Mouse (Mus musculus) limb, embryonic 12.5 days (tissue): ENCODE data around the gene Tmem25. TPM values are rescaled to one million over a fixed set of nuclear protein-coding genes. Genes with fewer than 3 reads are reported as not detected.

Experiments
- ATAC-seq: fragments of 200-750 bp; cut with Nextera tagmentation; 2 replicates; pipeline ENCODE4 v1.8.0; 2017; ENCODE audit warnings: low read depth, moderate TSS enrichment; ENCODE audit not compliant: insufficient number of reproducible peaks, insufficient read depth, low FRiP score, low TSS enrichment
- H3K27ac ChIP-seq: fragments of 300-500 bp; sonication (generic); 2 replicates; pipeline ENCODE4 v1.5.1; 2016; ENCODE audit warnings: mild to moderate bottlenecking, moderate library complexity
- H3K27me3 ChIP-seq: fragments of 300-500 bp; sonication (generic); 2 replicates; pipeline ENCODE4 v1.6.1; 2016; ENCODE audit warnings: mild to moderate bottlenecking, moderate library complexity
- H3K36me3 ChIP-seq: fragments of 300-500 bp; sonication (generic); 2 replicates; pipeline ENCODE4 v1.6.1; 2016; ENCODE audit warnings: mild to moderate bottlenecking, moderate library complexity
- H3K4me1 ChIP-seq: fragments of 300-500 bp; sonication (generic); replicated peaks from 2 replicates; pipeline ENCODE4 v1.6.1; 2016
- H3K4me2 ChIP-seq: fragments of 300-500 bp; sonication (generic); 2 replicates; pipeline ENCODE4 v1.6.1; 2016; ENCODE audit warnings: mild to moderate bottlenecking, moderate library complexity
- H3K4me3 ChIP-seq: fragments of 300-500 bp; sonication (generic); replicated peaks from 2 replicates; pipeline ENCODE4 v1.5.1; 2016; ENCODE audit warnings: mild to moderate bottlenecking
- H3K9ac ChIP-seq: fragments of 300-500 bp; sonication (generic); replicated peaks from 2 replicates; pipeline ENCODE4 v1.6.1; 2016; ENCODE audit warnings: mild to moderate bottlenecking, moderate library complexity
- H3K9me3 ChIP-seq: fragments of 300-500 bp; sonication (generic); 2 replicates; pipeline ENCODE4 v1.6.1; 2016; ENCODE audit warnings: mild to moderate bottlenecking, moderate library complexity
- WGBS: fragments of 180-500 bp; shearing (Covaris S2); methylation state at CpG from one replicate; pipeline ENCODE4 v1.1.7; 2016; 5-methylcytosine and 5-hydroxymethylcytosine counted together
- polyA plus RNA-seq: library from polyadenylated mRNA; unstranded; fragments of >200 nt; fragmentation: Nextera tagmentation; extraction: Ambion mirVana; gene quantifications from 2 replicates; pipeline ENCODE4 v1.2.1, GENCODE M21; 2016

Tmem25 gene
- 3.6 and 3.7 TPM in 2 replicates for polyA plus RNA-seq

DNA sequence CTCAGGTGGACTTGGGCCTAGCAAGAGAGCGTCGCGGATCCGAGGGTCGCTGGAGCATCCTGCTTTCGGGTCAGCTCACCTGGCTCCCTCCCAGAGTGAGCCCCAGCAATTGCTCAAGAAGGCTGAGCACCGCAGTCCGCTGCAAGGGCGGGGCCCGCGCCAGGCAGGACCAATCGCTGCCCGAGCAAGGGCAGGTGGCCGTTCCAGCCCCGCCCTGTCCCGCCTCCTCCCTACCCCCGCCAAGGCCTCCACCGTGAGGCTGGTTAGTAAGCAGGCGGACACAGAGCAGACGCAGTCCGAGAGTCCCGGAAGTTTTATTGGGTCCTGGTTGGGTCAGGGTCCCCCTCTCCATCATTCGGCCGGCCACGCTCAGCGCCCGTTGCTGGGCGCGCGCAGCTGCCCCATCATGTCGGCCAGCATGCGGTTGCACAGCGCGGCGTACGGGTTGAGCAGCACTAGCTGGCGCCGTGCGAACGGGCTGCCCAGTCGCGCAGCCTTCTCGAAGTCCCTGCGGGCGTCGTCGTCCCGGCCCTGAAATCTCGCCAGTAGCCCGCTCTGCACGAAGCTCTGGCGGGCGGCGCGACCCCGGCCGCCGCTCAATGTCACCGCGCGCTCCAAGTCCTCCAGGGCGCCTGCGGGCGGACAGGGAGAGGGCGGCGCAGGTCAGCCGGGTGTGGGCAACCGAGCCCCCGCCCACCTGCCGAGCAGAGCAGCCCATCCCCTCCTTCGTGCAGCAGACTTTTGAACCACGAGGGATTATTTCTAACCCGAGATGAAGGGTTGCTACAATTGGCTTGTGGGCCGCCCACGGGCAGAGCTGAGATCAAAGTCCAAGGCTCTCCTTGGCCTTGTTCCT is at the start of gene Tmem25:
Gene Tmem25, minus strand, starts transcription at position 206 of the 856 bp plus-strand sequence.
- peak; percentile 92 for ATAC-seq
- WGBS: under 1% methylated on average over 74 of the region's 75 CpGs
- peak within 1 kb of the TSS; percentile 64; the same call in 1 of the 2 replicates for H3K27ac ChIP-seq
- peak within 1 kb of the TSS; percentile 65 for H3K4me3 ChIP-seq
- peak within 1 kb of the TSS; percentile 94 for H3K4me2 ChIP-seq
- H3K9ac ChIP-seq: peak within 1 kb of the TSS; percentile 70
- no peaks in the 10 kb centered on the region for H3K9me3 ChIP-seq
- peaks cover 12% of the 10 kb centered on the region; the same call in 1 of the 2 replicates for H3K4me1 ChIP-seq
- no peaks in the 10 kb centered on the region for H3K36me3 ChIP-seq
- peaks cover 44% of the 10 kb centered on the region for H3K27me3 ChIP-seq

DNA sequence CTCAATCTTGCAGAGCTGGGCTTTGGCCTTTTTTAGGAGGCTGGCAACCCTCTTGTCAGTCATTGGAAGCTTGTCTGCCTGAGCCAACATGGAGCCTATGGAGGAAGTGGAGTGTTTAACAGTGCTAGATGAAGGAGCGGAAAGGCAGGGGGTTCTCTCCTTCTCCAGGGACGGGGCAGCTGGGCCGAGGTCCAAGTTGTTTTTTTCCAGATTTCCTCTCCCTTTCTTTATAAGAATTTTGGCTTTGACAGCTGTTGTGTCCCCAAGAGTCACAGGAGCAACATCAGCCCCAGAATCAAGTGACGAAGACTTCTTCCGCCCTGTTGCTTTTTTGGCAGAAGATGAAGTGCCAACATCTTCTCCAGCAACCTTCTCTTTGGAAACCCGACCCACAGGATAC is 48.3 kb upstream of the Tmem25 start:
- H3K36me3 ChIP-seq: peaks cover 93% of the 10 kb centered on the region
- WGBS: 91% methylated on average over 6 of the region's 6 CpGs

DNA sequence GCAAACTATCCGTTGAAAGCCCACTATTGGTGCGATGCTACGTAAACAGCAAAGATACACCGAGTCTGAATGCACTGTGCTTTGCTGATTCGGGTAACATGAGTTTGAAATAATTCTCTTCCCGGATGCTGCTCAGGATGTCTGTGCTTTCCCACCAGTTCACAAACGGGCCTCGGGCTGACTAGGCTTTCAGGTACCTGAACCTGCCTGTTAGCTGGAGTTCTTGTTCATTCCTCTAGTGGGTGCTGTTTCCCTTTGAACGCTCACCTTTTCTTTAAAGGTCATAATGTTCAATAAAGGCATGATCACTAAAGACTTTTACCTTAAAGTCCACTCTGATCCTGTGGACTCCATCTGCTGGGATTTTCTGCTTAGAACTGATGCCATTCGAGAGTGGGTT is 42.1 kb upstream of the Tmem25 start:
- WGBS: 90% methylated on average over 10 of the region's 10 CpGs
- H3K9ac ChIP-seq: no peak overlapping the region
- no peak overlapping the region for H3K4me2 ChIP-seq
- no peak overlapping the region for H3K27ac ChIP-seq
- ATAC-seq: no peak
- no peak overlapping the region for H3K4me3 ChIP-seq
- H3K36me3 ChIP-seq: peaks cover 92% of the 10 kb centered on the region
- H3K9me3 ChIP-seq: no peaks in the 10 kb centered on the region
- no peaks in the 10 kb centered on the region for H3K4me1 ChIP-seq
- no peaks in the 10 kb centered on the region for H3K27me3 ChIP-seq

More for the DNA sequence above, 48.3 kb upstream of the Tmem25 start:
- Histone ChIP-seq H3K27ac (no peak overlapping the region), H3K4me1 (no peaks in the 10 kb centered on the region), H3K27me3 (no peaks in the 10 kb centered on the region), H3K4me2 (no peak overlapping the region), H3K9me3 (no peaks in the 10 kb centered on the region), H3K9ac (no peak overlapping the region), H3K4me3 (no peak overlapping the region)
- no peak for ATAC-seq

- ATAC-seq: no peak
- H3K27me3 ChIP-seq: no peaks in the 10 kb centered on the region
- no peaks in the 10 kb centered on the region for H3K4me1 ChIP-seq
- no peak overlapping the region for H3K4me3 ChIP-seq
- H3K36me3 ChIP-seq: peaks cover 91% of the 10 kb centered on the region
- no peaks in the 10 kb centered on the region for H3K9me3 ChIP-seq
- 61% methylated on average over 7 of the region's 7 CpGs for WGBS
- no peak overlapping the region for H3K9ac ChIP-seq
- H3K27ac ChIP-seq: no peak overlapping the region
- H3K4me2 ChIP-seq: no peak overlapping the region
Observed at GRCm38 (mm10) chr9:44836439-44836838, 37.3 kb upstream of the Tmem25 start.

GRCm38 (mm10) chr9:44832356-44832755 is 33.2 kb upstream of the Tmem25 start:
- H3K9me3 ChIP-seq: no peaks in the 10 kb centered on the region
- H3K36me3 ChIP-seq: peaks cover 96% of the 10 kb centered on the region
- H3K9ac ChIP-seq: no peak overlapping the region
- H3K4me3 ChIP-seq: no peak overlapping the region
- H3K4me1 ChIP-seq: no peaks in the 10 kb centered on the region
- no peaks in the 10 kb centered on the region for H3K27me3 ChIP-seq
- no peak overlapping the region for H3K4me2 ChIP-seq
- no peak overlapping the region for H3K27ac ChIP-seq
- no peak for ATAC-seq
- WGBS: 89% methylated on average over 4 of the region's 4 CpGs

DNA sequence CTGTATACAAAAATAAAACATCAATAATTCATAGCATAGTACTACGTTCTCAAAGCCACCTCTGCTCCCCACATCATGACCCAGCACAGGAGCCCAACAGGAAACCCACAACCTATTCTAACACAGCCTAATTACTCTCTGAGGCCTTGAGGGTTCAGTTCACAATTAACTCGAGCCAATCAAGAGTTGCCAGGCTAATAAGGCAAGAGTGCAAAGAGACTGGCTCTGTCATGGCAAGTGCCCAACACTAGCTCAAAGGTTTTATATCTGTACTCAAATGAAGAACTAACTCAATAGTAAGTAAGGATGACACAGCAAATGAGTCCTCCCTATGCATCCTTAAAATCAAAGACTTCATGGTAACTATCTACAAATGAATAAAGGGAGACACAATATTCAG is 31.4 kb upstream of the Tmem25 start:
- H3K27ac ChIP-seq: no peak overlapping the region
- H3K9me3 ChIP-seq: no peaks in the 10 kb centered on the region
- H3K4me1 ChIP-seq: no peaks in the 10 kb centered on the region
- H3K9ac ChIP-seq: no peak overlapping the region
- H3K4me3 ChIP-seq: no peak overlapping the region
- no peaks in the 10 kb centered on the region for H3K27me3 ChIP-seq
- WGBS: 88% methylated on average over 2 of the region's 2 CpGs
- no peak overlapping the region for H3K4me2 ChIP-seq
- peaks cover 98% of the 10 kb centered on the region for H3K36me3 ChIP-seq
- no peak for ATAC-seq

- H3K27ac ChIP-seq: no peak overlapping the region
- peaks cover 97% of the 10 kb centered on the region for H3K36me3 ChIP-seq
- H3K4me2 ChIP-seq: no peak overlapping the region
- H3K9me3 ChIP-seq: no peaks in the 10 kb centered on the region
- 96% methylated on average over 11 of the region's 11 CpGs for WGBS
- no peaks in the 10 kb centered on the region for H3K27me3 ChIP-seq
- no peak for ATAC-seq
- no peaks in the 10 kb centered on the region for H3K4me1 ChIP-seq
- no peak overlapping the region for H3K9ac ChIP-seq
- no peak overlapping the region for H3K4me3 ChIP-seq
Observed at GRCm38 (mm10) chr9:44828944-44829343, 29.8 kb upstream of the Tmem25 start.

- Histone ChIP-seq H3K4me2 (no peak overlapping the region), H3K27me3 (no peaks in the 10 kb centered on the region), H3K9me3 (no peaks in the 10 kb centered on the region), H3K4me1 (no peaks in the 10 kb centered on the region), H3K9ac (no peak overlapping the region), H3K36me3 (peaks cover 97% of the 10 kb centered on the region), H3K27ac (no peak overlapping the region), H3K4me3 (no peak overlapping the region)
- WGBS: 61% methylated on average over 7 of the region's 7 CpGs
- no peak for ATAC-seq
Observed at GRCm38 (mm10) chr9:44826660-44827059, 27.6 kb upstream of the Tmem25 start.

GRCm38 (mm10) chr9:44819920-44820827 is 21.1 kb upstream of the Tmem25 start:
- H3K4me3 ChIP-seq: no peak overlapping the region
- no peaks in the 10 kb centered on the region for H3K4me1 ChIP-seq
- WGBS: 91% methylated on average over 15 of the region's 15 CpGs
- no peaks in the 10 kb centered on the region for H3K9me3 ChIP-seq
- no peak overlapping the region for H3K4me2 ChIP-seq
- no peak for ATAC-seq
- H3K9ac ChIP-seq: no peak overlapping the region
- H3K36me3 ChIP-seq: peaks cover 99% of the 10 kb centered on the region
- no peak overlapping the region for H3K27ac ChIP-seq
- no peaks in the 10 kb centered on the region for H3K27me3 ChIP-seq

DNA sequence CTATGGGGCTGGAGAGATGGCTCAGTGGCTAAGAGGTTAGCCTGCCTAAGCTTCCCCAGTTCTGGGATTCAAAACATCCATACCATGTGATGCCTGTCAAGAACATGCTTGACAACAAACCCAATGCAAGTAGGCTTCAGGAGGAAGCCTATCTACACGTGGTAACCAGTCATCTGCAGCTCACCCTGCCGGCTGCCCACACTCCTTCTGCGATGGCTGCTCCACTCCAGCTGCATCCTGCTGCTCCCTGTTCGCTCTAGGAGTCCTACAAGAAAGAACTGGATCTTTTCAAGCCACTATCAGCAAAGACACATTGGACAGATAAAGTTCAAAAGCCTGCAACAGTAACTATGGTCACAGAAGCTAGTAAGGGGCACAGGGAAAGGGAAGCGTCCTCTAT is 18.4 kb upstream of the Tmem25 start:
- no peaks in the 10 kb centered on the region for H3K4me1 ChIP-seq
- H3K27ac ChIP-seq: no peak overlapping the region
- peaks cover 100% of the 10 kb centered on the region for H3K36me3 ChIP-seq
- no peak overlapping the region for H3K4me2 ChIP-seq
- no peaks in the 10 kb centered on the region for H3K27me3 ChIP-seq
- no peak for ATAC-seq
- no peaks in the 10 kb centered on the region for H3K9me3 ChIP-seq
- H3K4me3 ChIP-seq: no peak overlapping the region
- H3K9ac ChIP-seq: no peak overlapping the region
- WGBS: 87% methylated on average over 5 of the region's 5 CpGs

DNA sequence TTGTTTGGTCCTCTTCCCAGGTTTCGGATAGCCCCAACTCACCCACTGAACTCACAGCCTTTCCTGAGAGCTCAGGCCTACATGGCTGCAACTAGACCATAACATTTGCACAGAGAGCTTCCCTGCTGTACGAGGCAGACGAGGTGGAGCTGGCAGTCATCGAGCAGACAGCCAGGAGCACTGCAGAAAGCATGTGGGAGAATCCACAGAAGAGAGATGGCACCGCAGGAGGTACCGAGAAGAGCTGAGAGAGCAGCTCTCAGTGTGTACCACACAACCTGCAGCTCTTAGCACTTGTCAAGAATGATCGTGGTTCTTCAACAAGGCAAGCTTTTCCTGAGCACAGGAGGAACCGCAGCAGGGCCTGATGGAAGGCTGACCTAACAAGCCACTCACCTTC is 15.1 kb upstream of the Tmem25 start:
- H3K27me3 ChIP-seq: no peaks in the 10 kb centered on the region
- 95% methylated on average over 8 of the region's 8 CpGs for WGBS
- H3K9ac ChIP-seq: no peak overlapping the region
- H3K36me3 ChIP-seq: peaks cover 98% of the 10 kb centered on the region
- H3K4me1 ChIP-seq: no peaks in the 10 kb centered on the region
- no peak overlapping the region for H3K27ac ChIP-seq
- ATAC-seq: no peak
- H3K9me3 ChIP-seq: no peaks in the 10 kb centered on the region
- H3K4me3 ChIP-seq: no peak overlapping the region
- H3K4me2 ChIP-seq: no peak overlapping the region
